12 mouse cellular contexts compared by ENCODE assay signal in the genomic region with DNA sequence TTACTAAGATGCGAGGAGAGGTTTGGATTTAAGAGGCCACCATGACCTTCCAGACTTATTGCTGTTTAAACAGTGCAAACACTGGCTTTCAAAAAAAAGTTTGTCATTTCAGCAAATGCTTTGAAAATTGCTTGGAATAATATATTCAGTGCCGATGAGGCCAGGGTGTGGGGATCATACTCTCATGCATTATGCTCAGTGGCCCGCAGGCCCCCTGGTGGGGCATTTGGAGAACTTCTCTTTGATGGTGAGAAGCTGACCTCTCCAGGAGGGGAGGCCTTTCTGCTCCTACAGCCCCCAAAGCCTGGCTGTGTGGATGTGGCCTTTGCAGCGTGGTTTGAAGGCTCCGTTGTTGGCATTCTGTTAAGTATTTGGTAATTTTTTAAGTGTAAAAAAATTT.
DNase-seq lines count a peak whose midpoint lies in the region; ATAC-seq and TF ChIP-seq lines count a peak whose summit lies in the region.
"Had no signal": no experiment of that assay in that cellular context is flagged by ENCODE, and none has a peak within 500 bp of the region (broad histone marks: within the 10 kb centered on the region; RNA-seq: fewer than 3 reads in every experiment).

No protein-coding gene starts in this region.

- TF ChIP-seq POLR2A in brain, embryonic 14.5 days (IDR thresholded peaks at IDR 0.05; ENCODE audit: borderline replicate concordance, extremely low read depth, insufficient read depth, insufficient read length, poor library complexity, severe bottlenecking) = no peak

- DNase-seq in hindbrain, postnatal 0 days (ENCODE audit: low spot score) = peak; percentile 40
- no peak for DNase-seq in hindbrain, embryonic 14.5 days (ENCODE audit: low spot score)
- peak; percentile 89 for DNase-seq in midbrain, embryonic 11.5 days (ENCODE audit: low spot score, missing footprints)
- no peak for DNase-seq in brain, embryonic 14.5 days (ENCODE audit: low read depth)
- no peak for DNase-seq in T-cell, adult 2 months (ENCODE audit: low spot score)
- DNase-seq in frontal cortex, adult 2 months (ENCODE audit: extremely low spot score in 1 of 2, low spot score in 1 of 2) = no peak
- DNase-seq: cerebellum, adult 18-20 months; heart, adult 18-20 months; kidney, adult 9 months had no signal

- no peak for ATAC-seq in hindbrain, postnatal 0 days
- ATAC-seq in hindbrain, embryonic 14.5 days (ENCODE audit: low FRiP score) = no peak
- no peak for ATAC-seq in midbrain, embryonic 11.5 days (ENCODE audit: low FRiP score)
- no peak for ATAC-seq in midbrain, embryonic 16.5 days
- no peak for ATAC-seq in stomach, embryonic 15.5 days (ENCODE audit: insufficient read depth, low FRiP score, low read depth)

- no peaks in the 10 kb centered on the region for H3K36me3 ChIP-seq in hindbrain, postnatal 0 days (ENCODE audit: insufficient read depth, low read length)
- no peaks in the 10 kb centered on the region for H3K36me3 ChIP-seq in hindbrain, embryonic 14.5 days (replicated peaks; ENCODE audit: control insufficient read depth, insufficient read depth)
- no peaks in the 10 kb centered on the region for H3K36me3 ChIP-seq in midbrain, embryonic 11.5 days (ENCODE audit: control insufficient read depth, insufficient read depth, low read length)
- no peaks in the 10 kb centered on the region for H3K36me3 ChIP-seq in midbrain, embryonic 16.5 days (ENCODE audit: control insufficient read depth, insufficient read depth, low read length)
- H3K36me3 ChIP-seq in stomach, embryonic 15.5 days = no peaks in the 10 kb centered on the region
- H3K36me3 ChIP-seq: limb, embryonic 13.5 days had no signal

- no peak overlapping the region for H3K9ac ChIP-seq in hindbrain, postnatal 0 days (replicated peaks; ENCODE audit: low read length)
- H3K9ac ChIP-seq in hindbrain, embryonic 14.5 days = no peak overlapping the region
- no peak overlapping the region for H3K9ac ChIP-seq in midbrain, embryonic 11.5 days (ENCODE audit: low read length)
- H3K9ac ChIP-seq in midbrain, embryonic 16.5 days (ENCODE audit: low read depth, low read length) = no peak overlapping the region
- no peak overlapping the region for H3K9ac ChIP-seq in stomach, embryonic 15.5 days
- H3K9ac ChIP-seq: limb, embryonic 13.5 days had no signal

- no peaks in the 10 kb centered on the region for H3K4me1 ChIP-seq in hindbrain, postnatal 0 days (ENCODE audit: insufficient read depth, low read length)
- H3K4me1 ChIP-seq in hindbrain, embryonic 14.5 days (replicated peaks; ENCODE audit: control insufficient read depth, insufficient read depth, low read length) = peaks cover 11% of the 10 kb centered on the region; the same call in 1 of the 2 replicates
- no peaks in the 10 kb centered on the region for H3K4me1 ChIP-seq in midbrain, embryonic 11.5 days (ENCODE audit: control insufficient read depth, insufficient read depth, low read length)
- H3K4me1 ChIP-seq in midbrain, embryonic 16.5 days (ENCODE audit: control insufficient read depth, insufficient read depth, low read length) = peaks cover 2% of the 10 kb centered on the region; the same call in 1 of the 2 replicates
- peaks cover 31% of the 10 kb centered on the region for H3K4me1 ChIP-seq in stomach, embryonic 15.5 days

- no peak overlapping the region for H3K4me3 ChIP-seq in hindbrain, postnatal 0 days (ENCODE audit: low read length)
- no peak overlapping the region for H3K4me3 ChIP-seq in hindbrain, embryonic 14.5 days (replicated peaks; ENCODE audit: low read length)
- H3K4me3 ChIP-seq in midbrain, embryonic 11.5 days (ENCODE audit: low read depth, low read length) = no peak overlapping the region
- H3K4me3 ChIP-seq in midbrain, embryonic 16.5 days (ENCODE audit: low read depth, low read length) = no peak overlapping the region
- no peak overlapping the region for H3K4me3 ChIP-seq in stomach, embryonic 15.5 days (replicated peaks)
- H3K4me3 ChIP-seq: limb, embryonic 13.5 days had no signal

- H3K4me2 ChIP-seq in hindbrain, postnatal 0 days (ENCODE audit: low read depth, low read length) = no peak overlapping the region
- no peak overlapping the region for H3K4me2 ChIP-seq in hindbrain, embryonic 14.5 days (replicated peaks)
- no peak overlapping the region for H3K4me2 ChIP-seq in midbrain, embryonic 11.5 days
- H3K4me2 ChIP-seq in midbrain, embryonic 16.5 days (ENCODE audit: low read length) = no peak overlapping the region
- peak overlapping the region; percentile 38; the same call in 1 of the 2 replicates for H3K4me2 ChIP-seq in stomach, embryonic 15.5 days
- H3K4me2 ChIP-seq: limb, embryonic 13.5 days had no signal

- no peak overlapping the region for H3K27ac ChIP-seq in hindbrain, postnatal 0 days
- H3K27ac ChIP-seq in hindbrain, embryonic 14.5 days = no peak overlapping the region
- no peak overlapping the region for H3K27ac ChIP-seq in midbrain, embryonic 11.5 days (ENCODE audit: low read depth, low read length)
- H3K27ac ChIP-seq in midbrain, embryonic 16.5 days (ENCODE audit: low read length) = no peak overlapping the region
- H3K27ac ChIP-seq in stomach, embryonic 15.5 days = peak overlapping the region; percentile 82
- H3K27ac ChIP-seq: limb, embryonic 13.5 days had no signal

- 43% methylated on average over 5 of the region's 5 CpGs for WGBS in hindbrain, postnatal 0 days
- 53% methylated on average over 5 of the region's 5 CpGs for WGBS in hindbrain, embryonic 14.5 days
- 43% methylated on average over 5 of the region's 5 CpGs for WGBS in midbrain, embryonic 11.5 days
- 45% methylated on average over 5 of the region's 5 CpGs for WGBS in midbrain, embryonic 16.5 days
- WGBS in stomach, embryonic 15.5 days = 43% methylated on average over 5 of the region's 5 CpGs

- no peaks in the 10 kb centered on the region for H3K9me3 ChIP-seq in hindbrain, postnatal 0 days (ENCODE audit: low read length)
- H3K9me3 ChIP-seq in hindbrain, embryonic 14.5 days (ENCODE audit: control insufficient read depth, low read length) = no peaks in the 10 kb centered on the region
- no peaks in the 10 kb centered on the region for H3K9me3 ChIP-seq in midbrain, embryonic 11.5 days (ENCODE audit: control insufficient read depth, low read length)
- no peaks in the 10 kb centered on the region for H3K9me3 ChIP-seq in midbrain, embryonic 16.5 days (replicated peaks; ENCODE audit: control insufficient read depth, low read length, poor library complexity, severe bottlenecking)
- no peaks in the 10 kb centered on the region for H3K9me3 ChIP-seq in stomach, embryonic 15.5 days

- peak; percentile 61 for TF ChIP-seq CTCF in hindbrain, postnatal 0 days (IDR thresholded peaks at IDR 0.05; ENCODE audit: low read depth)
- peak; percentile 58; the same call in 1 of the 2 replicates for TF ChIP-seq CTCF in brain, embryonic 14.5 days (IDR thresholded peaks at IDR 0.05; ENCODE audit: borderline replicate concordance, extremely low read depth, insufficient read depth, insufficient read length)

- H3K27me3 ChIP-seq in hindbrain, postnatal 0 days (ENCODE audit: insufficient read depth, low read length) = no peaks in the 10 kb centered on the region
- 0 out of 2 replicates have a peak, but pooled peaks cover 4% of the 10 kb centered on the region for H3K27me3 ChIP-seq in hindbrain, embryonic 14.5 days (ENCODE audit: control insufficient read depth, insufficient read depth, low read length)
- H3K27me3 ChIP-seq in midbrain, embryonic 11.5 days (ENCODE audit: control insufficient read depth, insufficient read depth, low read length) = no peaks in the 10 kb centered on the region
- H3K27me3 ChIP-seq in midbrain, embryonic 16.5 days (ENCODE audit: control insufficient read depth, insufficient read depth, low read depth, low read length) = no peaks in the 10 kb centered on the region
- no peaks in the 10 kb centered on the region for H3K27me3 ChIP-seq in stomach, embryonic 15.5 days (replicated peaks)

Comparison
In these comparisons a context has a peak if more than half of its experiments do, and no peak if none do; other contexts are left out.
1. DNase-seq: peak in hindbrain, postnatal 0 days (single experiment) and midbrain, embryonic 11.5 days (single experiment); none in hindbrain, embryonic 14.5 days (single experiment), brain, embryonic 14.5 days (single experiment), T-cell, adult 2 months (single experiment) and frontal cortex, adult 2 months (0 of 2).